Comparison of ENCODE assay signal across 8 mouse cellular contexts in the genomic region with DNA sequence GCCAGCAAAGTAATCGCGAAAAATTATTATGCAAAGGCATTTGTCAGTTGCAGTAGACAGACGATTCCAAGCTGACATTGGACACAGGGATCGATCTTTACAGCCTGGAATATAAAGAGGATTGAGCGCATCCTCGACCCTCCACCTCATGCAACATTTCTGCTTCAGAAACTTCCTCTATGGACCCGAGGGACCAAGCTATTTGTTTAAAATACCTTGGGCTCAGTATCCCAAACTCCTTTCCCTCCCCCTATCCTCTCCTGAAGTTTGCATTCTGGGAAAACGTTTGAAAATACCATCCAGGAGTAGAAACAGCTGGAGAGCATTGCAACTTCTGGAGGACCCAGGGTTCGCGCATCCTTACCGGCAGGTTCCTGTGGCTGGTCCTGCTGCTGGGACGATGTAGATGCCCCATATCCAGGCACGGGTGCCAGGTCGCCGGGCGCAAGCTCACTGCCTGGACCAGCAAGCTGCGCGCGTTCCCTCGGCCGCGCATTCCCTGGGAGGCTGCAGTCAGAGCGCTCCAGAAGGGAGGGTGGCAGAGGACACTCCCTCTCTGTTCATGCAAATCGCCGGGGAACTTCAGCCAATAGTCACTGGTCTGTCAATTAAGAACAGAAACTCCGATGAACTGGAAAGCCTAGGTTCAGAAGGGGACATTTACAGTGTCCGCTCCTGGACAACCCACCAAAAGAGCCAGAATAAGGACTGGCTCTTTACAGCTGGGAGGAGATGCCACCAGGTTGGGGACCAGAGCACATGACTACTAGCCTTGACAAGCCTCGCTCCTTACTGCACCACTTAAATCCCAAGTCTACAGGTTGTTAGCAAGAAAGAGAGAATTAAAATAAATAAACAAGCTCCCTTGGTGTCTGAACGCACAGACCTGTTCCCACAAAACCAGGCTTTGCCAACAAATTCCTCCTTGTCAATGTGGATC. TPM values are rescaled to one million over a fixed set of nuclear protein-coding genes. Genes with fewer than 3 reads are reported as not detected.
A peak's percentile ranks its signal among the peaks of the same experiment; 100 is the strongest.
DNase-seq lines count a peak whose midpoint lies in the region; ATAC-seq lines count a peak whose summit lies in the region.
"Had no signal": no experiment of that assay in that cellular context is flagged by ENCODE, and none has a peak within 500 bp of the region (broad histone marks: within the 10 kb centered on the region; RNA-seq: fewer than 3 reads in every experiment).

Gene Pcdh20, minus strand, starts transcription at position 902 of the 940 bp plus-strand sequence.

- ATAC-seq in forebrain, embryonic 13.5 days: peak; percentile 76
- peak; percentile 73 for ATAC-seq in hindbrain, embryonic 13.5 days (ENCODE audit: low FRiP score)
- ATAC-seq in limb, embryonic 15.5 days (ENCODE audit: insufficient number of reproducible peaks, low FRiP score, low TSS enrichment, low read depth): 0 out of 2 replicates have a peak, but pooled peaks have one; percentile 67
- ATAC-seq in neural tube, embryonic 12.5 days (ENCODE audit: low FRiP score, low read depth): peak; percentile 78

- H3K4me3 ChIP-seq in forebrain, embryonic 13.5 days: peak within 1 kb of the TSS; percentile 55
- peak within 1 kb of the TSS; percentile 54 for H3K4me3 ChIP-seq in hindbrain, embryonic 13.5 days
- H3K4me3 ChIP-seq in limb, embryonic 15.5 days: peak within 1 kb of the TSS; percentile 43
- H3K4me3 ChIP-seq in neural tube, embryonic 12.5 days: peak within 1 kb of the TSS; percentile 43
- H3K4me3 ChIP-seq: erythroblast, embryonic 14.5 days had no signal

- H3K4me2 ChIP-seq in forebrain, embryonic 13.5 days: peak within 1 kb of the TSS; percentile 91
- peak within 1 kb of the TSS; percentile 95 for H3K4me2 ChIP-seq in hindbrain, embryonic 13.5 days
- H3K4me2 ChIP-seq in limb, embryonic 15.5 days: peak within 1 kb of the TSS; percentile 72
- H3K4me2 ChIP-seq in neural tube, embryonic 12.5 days (replicated peaks): peak within 1 kb of the TSS; percentile 93

- no peaks in the 10 kb centered on the region for H3K36me3 ChIP-seq in forebrain, embryonic 13.5 days (ENCODE audit: poor library complexity, severe bottlenecking)
- no peaks in the 10 kb centered on the region for H3K36me3 ChIP-seq in hindbrain, embryonic 13.5 days
- H3K36me3 ChIP-seq in limb, embryonic 15.5 days: no peaks in the 10 kb centered on the region
- H3K36me3 ChIP-seq in neural tube, embryonic 12.5 days: no peaks in the 10 kb centered on the region

- H3K9me3 ChIP-seq in forebrain, embryonic 13.5 days (replicated peaks): no peaks in the 10 kb centered on the region
- H3K9me3 ChIP-seq in hindbrain, embryonic 13.5 days: no peaks in the 10 kb centered on the region
- no peaks in the 10 kb centered on the region for H3K9me3 ChIP-seq in limb, embryonic 15.5 days
- no peaks in the 10 kb centered on the region for H3K9me3 ChIP-seq in neural tube, embryonic 12.5 days

- peaks cover 17% of the 10 kb centered on the region for H3K27me3 ChIP-seq in forebrain, embryonic 13.5 days
- H3K27me3 ChIP-seq in hindbrain, embryonic 13.5 days: peaks cover 18% of the 10 kb centered on the region
- H3K27me3 ChIP-seq in limb, embryonic 15.5 days: peaks cover 18% of the 10 kb centered on the region
- H3K27me3 ChIP-seq in neural tube, embryonic 12.5 days (replicated peaks): no peaks in the 10 kb centered on the region

- 1% methylated on average over 29 of the region's 29 CpGs for WGBS in forebrain, embryonic 13.5 days
- 1% methylated on average over 29 of the region's 29 CpGs for WGBS in hindbrain, embryonic 13.5 days
- 2% methylated on average over 29 of the region's 29 CpGs for WGBS in limb, embryonic 15.5 days
- 1% methylated on average over 29 of the region's 29 CpGs for WGBS in neural tube, embryonic 12.5 days

- no peak within 1 kb of the TSS for H3K27ac ChIP-seq in forebrain, embryonic 13.5 days
- no peak within 1 kb of the TSS for H3K27ac ChIP-seq in hindbrain, embryonic 13.5 days
- H3K27ac ChIP-seq in limb, embryonic 15.5 days: no peak within 1 kb of the TSS
- no peak within 1 kb of the TSS for H3K27ac ChIP-seq in neural tube, embryonic 12.5 days

- peaks cover 25% of the 10 kb centered on the region for H3K4me1 ChIP-seq in forebrain, embryonic 13.5 days
- H3K4me1 ChIP-seq in hindbrain, embryonic 13.5 days (replicated peaks): peaks cover 22% of the 10 kb centered on the region
- H3K4me1 ChIP-seq in limb, embryonic 15.5 days: peaks cover 12% of the 10 kb centered on the region; the same call in 1 of the 2 replicates
- peaks cover 13% of the 10 kb centered on the region; the same call in 1 of the 2 replicates for H3K4me1 ChIP-seq in neural tube, embryonic 12.5 days

- DNase-seq in ES-CJ7 (ENCODE audit: low read depth, low spot score) (peak; percentile 39), R1 (ENCODE audit: low read depth, low spot score) (peak; percentile 16)
- no peak for DNase-seq in urinary bladder, postnatal 4 days (ENCODE audit: low spot score in 2 of 2)

- H3K9ac ChIP-seq in forebrain, embryonic 13.5 days: peak within 1 kb of the TSS; percentile 64
- peak within 1 kb of the TSS; percentile 69 for H3K9ac ChIP-seq in hindbrain, embryonic 13.5 days
- H3K9ac ChIP-seq in limb, embryonic 15.5 days: 0 out of 2 replicates have a peak within 1 kb of the TSS, but pooled peaks have one; percentile 18
- 0 out of 2 replicates have a peak within 1 kb of the TSS, but pooled peaks have one; percentile 29 for H3K9ac ChIP-seq in neural tube, embryonic 12.5 days

RNA-seq across cellular contexts. Expression of gene Pcdh20, which starts in this region (rescaled TPM):
- 2.7 and 2.8 TPM in 2 replicates for polyA plus RNA-seq in forebrain, embryonic 13.5 days (2015; fragmentation: Nextera tagmentation; extraction: Ambion mirVana)
- polyA plus RNA-seq in hindbrain, embryonic 13.5 days (2015; fragmentation: Nextera tagmentation; extraction: Ambion mirVana): 2.3 and 2.5 TPM in 2 replicates
- polyA plus RNA-seq in limb, embryonic 15.5 days (2015; fragmentation: Nextera tagmentation; extraction: Ambion mirVana): 3.1 and 3.9 TPM in 2 replicates
- polyA plus RNA-seq in neural tube, embryonic 12.5 days (2016; fragmentation: Nextera tagmentation; extraction: Ambion mirVana): 1.6 and 1.9 TPM in 2 replicates
- polyA plus RNA-seq: erythroblast, embryonic 14.5 days had no signal

Comparison
In these comparisons a context has a peak if more than half of its experiments do, and no peak if none do; other contexts are left out.
1. DNase-seq: peak in ES-CJ7 (single experiment) and R1 (single experiment); none in urinary bladder, postnatal 4 days (0 of 2).
2. H3K9ac ChIP-seq: peak in every context shown above with its lines; median percentile 69 in hindbrain, embryonic 13.5 days; 64 in forebrain, embryonic 13.5 days; 29 in neural tube, embryonic 12.5 days; 18 in limb, embryonic 15.5 days.
3. Peak in every context shown above with its lines, with median percentiles within 50 percentile points of each other: ATAC-seq, H3K4me2 ChIP-seq and H3K4me3 ChIP-seq.